Mouse (Mus musculus): ENCODE results near the gene Zbtb20.
A peak's percentile ranks its signal among the peaks of the same experiment; 100 is the strongest.

The Zbtb20 gene

GRCm38 (mm10) chr16:43510516-43510915 lies 634.8 kb downstream of the Zbtb20 start:
- DNase-seq (ENCODE audit: low read depth, low spot score): no peak

GRCm38 (mm10) chr16:43511531-43511930 lies 635.9 kb downstream of the Zbtb20 start:
- no peak for DNase-seq (ENCODE audit: low read depth, low spot score)

- DNase-seq (ENCODE audit: low read depth, low spot score): no peak
Measured at GRCm38 (mm10) chr16:43513933-43514332, 638.3 kb downstream of the Zbtb20 start.

- DNase-seq (ENCODE audit: low read depth, low spot score): no peak
Measured at GRCm38 (mm10) chr16:43515538-43515937, 639.9 kb downstream of the Zbtb20 start.

- DNase-seq (ENCODE audit: low read depth, low spot score): no peak
Measured at GRCm38 (mm10) chr16:43520274-43520673, 644.6 kb downstream of the Zbtb20 start.

- DNase-seq (ENCODE audit: low read depth, low spot score): no peak
Measured at GRCm38 (mm10) chr16:43522482-43522881, 646.8 kb downstream of the Zbtb20 start.

- DNase-seq (ENCODE audit: low read depth, low spot score): no peak
Measured at GRCm38 (mm10) chr16:43524179-43524578, 648.5 kb downstream of the Zbtb20 start.

GRCm38 (mm10) chr16:43525624-43526023 lies 649.9 kb downstream of the Zbtb20 start:
- no peak for DNase-seq (ENCODE audit: low read depth, low spot score)

- no peak for DNase-seq (ENCODE audit: low read depth, low spot score)
Measured at GRCm38 (mm10) chr16:43528300-43528699, 652.6 kb downstream of the Zbtb20 start.

GRCm38 (mm10) chr16:43531328-43531727 lies 655.6 kb downstream of the Zbtb20 start:
- peak; percentile 42 for DNase-seq (ENCODE audit: low read depth, low spot score)

- no peak for DNase-seq (ENCODE audit: low read depth, low spot score)
Measured at GRCm38 (mm10) chr16:43534103-43534502, 658.4 kb downstream of the Zbtb20 start.

GRCm38 (mm10) chr16:43535912-43536311 lies 660.2 kb downstream of the Zbtb20 start:
- DNase-seq (ENCODE audit: low read depth, low spot score): no peak

- DNase-seq (ENCODE audit: low read depth, low spot score): no peak
Measured at GRCm38 (mm10) chr16:43537163-43537562, 661.5 kb downstream of the Zbtb20 start.

- no peak for DNase-seq (ENCODE audit: low read depth, low spot score)
Measured at GRCm38 (mm10) chr16:43539659-43540096, 664.0 kb downstream of the Zbtb20 start.

- DNase-seq (ENCODE audit: low read depth, low spot score): peak; percentile 35
Measured at GRCm38 (mm10) chr16:43540108-43540507, 664.4 kb downstream of the Zbtb20 start.

- no peak for DNase-seq (ENCODE audit: low read depth, low spot score)
Measured at GRCm38 (mm10) chr16:43540546-43541167, 665.0 kb downstream of the Zbtb20 start.

- no peak for DNase-seq (ENCODE audit: low read depth, low spot score)
Measured at GRCm38 (mm10) chr16:43545261-43545660, 669.6 kb downstream of the Zbtb20 start.

- DNase-seq (ENCODE audit: low read depth, low spot score): no peak
Measured at GRCm38 (mm10) chr16:43547323-43548180, 671.9 kb downstream of the Zbtb20 start.

GRCm38 (mm10) chr16:43548774-43549173 lies 673.1 kb downstream of the Zbtb20 start:
- DNase-seq (ENCODE audit: low read depth, low spot score): no peak

- DNase-seq (ENCODE audit: low read depth, low spot score): peak; percentile 45
Measured at GRCm38 (mm10) chr16:43549425-43550089, 673.9 kb downstream of the Zbtb20 start.

GRCm38 (mm10) chr16:43552443-43552842 lies 676.8 kb downstream of the Zbtb20 start:
- no peak for DNase-seq (ENCODE audit: low read depth, low spot score)

GRCm38 (mm10) chr16:43557385-43557784 lies 681.7 kb downstream of the Zbtb20 start:
- no peak for DNase-seq (ENCODE audit: low read depth, low spot score)
